Mouse (Mus musculus): ENCODE data around the gene Slc43a1. TPM values are rescaled to one million over a fixed set of nuclear protein-coding genes. Genes with fewer than 3 reads are reported as not detected.
"Not testable (repeated sequence)": the region's sequence is repeated elsewhere in the genome, so short reads cannot be mapped to it uniquely, and the experiment has no call there.

Slc43a1 gene
- total RNA-seq (2021), result 1 to 10 TPM in 1 of 2 experiments, under 1 TPM in 1; 0.46 to 1.3 TPM

DNA sequence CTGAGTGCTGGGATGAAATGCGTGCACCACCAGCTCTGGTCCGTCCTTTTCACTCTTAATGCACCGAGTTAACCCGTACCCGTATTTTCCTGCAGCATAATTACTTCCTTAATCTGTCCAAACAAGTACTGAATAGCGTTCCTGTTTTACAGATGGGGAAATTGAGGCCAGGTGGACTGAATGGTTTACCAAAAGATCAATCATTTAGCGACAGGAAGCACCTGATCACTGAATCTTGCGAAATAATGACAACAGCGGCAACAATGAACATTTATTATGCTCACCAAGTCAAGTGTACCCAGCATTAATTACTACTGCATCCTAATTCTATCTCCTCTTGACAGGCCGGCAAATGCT is at the start of gene Slc43a1:
Slc43a1 (plus strand) TSS at position 258 of the 357 bp plus-strand sequence.
- intact Hi-C loops (cut with DNase I), result loop anchor here (10.0 kb wide), 1 partner anchor 196 kb away; the partner anchor contains the start of genes P2rx3 and Ssrp1
- DNase-seq, result no peak

- DNase-seq, result no peak
- intact Hi-C loops (cut with DNase I), result no loop called here
These were observed 48.2 kb upstream of the Slc43a1 start for GRCm38 (mm10) chr2:84790418-84790817.

- intact Hi-C loops (cut with DNase I), result no loop called here
These were observed 46.1 kb upstream of the Slc43a1 start for GRCm38 (mm10) chr2:84792516-84792915.

DNA sequence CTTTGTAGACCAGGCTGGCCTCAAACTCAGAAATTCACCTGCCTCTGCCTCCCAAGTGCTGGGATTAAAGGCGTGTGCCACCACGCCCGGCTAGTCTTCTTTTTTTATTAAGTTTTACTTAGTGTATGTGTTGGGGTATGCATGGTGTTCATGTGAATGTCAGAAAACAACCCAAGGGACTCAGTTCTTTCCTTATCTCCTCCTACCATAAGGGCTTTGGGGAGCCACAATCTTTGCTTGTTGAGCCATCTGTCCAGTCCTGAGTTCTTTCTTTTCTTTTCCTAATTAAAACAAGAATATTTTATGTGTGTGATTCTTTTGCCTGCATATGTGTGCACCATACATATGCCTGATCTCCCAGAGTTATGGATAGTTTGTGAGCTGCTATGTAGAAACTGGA is 45.5 kb upstream of the Slc43a1 start:
- intact Hi-C loops (cut with DNase I), result no loop called here
- no peak for DNase-seq

More at GRCm38 (mm10) chr2:84792516-84792915, 46.1 kb upstream of the Slc43a1 start:
- no peak for DNase-seq

GRCm38 (mm10) chr2:84793871-84794270 is 44.8 kb upstream of the Slc43a1 start:
- no peak for DNase-seq
- intact Hi-C loops (cut with DNase I), result no loop called here

- intact Hi-C loops (cut with DNase I), result loop anchor here (5.0 kb wide), 2 partner anchors 56 to 71 kb away; partner anchors contain the start of genes Clp1 and Gm19426
- DNase-seq, result peak; percentile 83
These were observed 40.7 kb upstream of the Slc43a1 start for GRCm38 (mm10) chr2:84797833-84798492.

DNA sequence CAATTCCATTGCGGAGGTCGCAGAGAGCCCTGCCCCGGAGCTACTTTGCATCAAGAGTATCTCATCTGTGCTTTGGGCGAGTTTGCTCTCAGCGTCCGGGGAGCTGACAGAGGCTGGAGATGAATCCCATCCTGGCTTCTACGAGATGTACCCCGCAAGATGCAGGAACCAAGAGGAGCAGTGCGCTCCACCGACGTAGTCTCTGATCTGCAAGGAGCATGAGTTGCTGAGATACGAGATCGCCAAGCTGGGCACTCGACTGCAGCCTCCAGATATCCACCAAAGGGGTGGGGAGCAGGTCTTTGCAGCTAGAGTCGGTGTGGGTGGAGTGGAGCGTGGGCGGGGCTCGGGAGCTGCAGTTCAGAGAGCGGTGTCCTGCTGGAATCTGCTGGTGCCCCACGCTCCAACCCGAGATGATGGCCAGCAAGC is 40.1 kb upstream of the Slc43a1 start, which contains the start of gene Ube2l6:
Ube2l6 (plus strand) TSS at position 336 of the 429 bp plus-strand sequence.
- intact Hi-C loops (cut with DNase I), result loop anchor here (5.0 kb wide), 2 partner anchors 56 to 71 kb away; partner anchors contain the start of genes Clp1 and Gm19426
- DNase-seq, result peak; percentile 68

- peak; percentile 61 for DNase-seq
- intact Hi-C loops (cut with DNase I), result loop anchor here (5.0 kb wide), 2 partner anchors 57 to 72 kb away; partner anchors contain the start of genes Clp1 and Gm19426
These were observed 39.5 kb upstream of the Slc43a1 start for GRCm38 (mm10) chr2:84799041-84799561.

DNA sequence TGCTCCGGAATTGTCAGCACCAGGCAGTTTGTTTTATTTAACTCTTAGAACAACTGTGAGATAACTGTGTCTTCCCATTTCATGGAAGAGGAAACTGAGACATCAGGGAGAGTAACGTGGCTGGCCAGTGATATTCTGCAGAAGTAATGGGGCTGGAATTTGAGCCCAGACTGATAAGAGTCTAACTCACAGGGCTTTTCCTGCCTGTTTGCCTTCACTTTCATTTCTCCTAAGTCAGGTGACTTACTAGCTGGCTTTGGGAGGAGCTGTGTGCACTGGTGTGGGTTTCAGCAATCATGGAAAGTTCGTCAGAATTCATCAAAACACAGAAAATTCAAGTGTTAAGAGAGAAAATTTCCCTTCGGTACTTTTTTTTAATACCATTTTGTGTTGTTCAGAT is 38.3 kb upstream of the Slc43a1 start:
- no peak for DNase-seq
- intact Hi-C loops (cut with DNase I), result no loop called here

DNA sequence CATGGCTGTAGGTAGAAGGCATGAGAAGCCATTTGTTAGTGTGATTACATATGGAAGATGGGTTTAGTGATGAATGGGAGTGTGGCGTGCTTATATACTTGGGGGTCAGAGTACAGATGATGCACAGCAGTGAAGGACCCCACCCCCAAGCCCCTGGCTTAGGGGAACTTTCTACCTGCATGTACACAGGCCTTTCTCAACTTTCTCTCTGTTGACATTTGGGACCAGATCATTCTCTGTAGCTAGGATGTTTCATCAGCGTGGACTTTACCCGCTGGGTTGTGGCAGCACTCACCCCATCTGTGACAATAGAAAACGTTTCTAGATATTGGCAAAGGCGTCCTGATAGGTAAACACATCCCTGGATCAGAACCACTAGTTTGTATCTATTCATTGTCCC is 37.4 kb upstream of the Slc43a1 start:
- DNase-seq; intact Hi-C loops (cut with DNase I): not testable (repeated sequence)

GRCm38 (mm10) chr2:84803963-84804362 is 34.7 kb upstream of the Slc43a1 start:
- intact Hi-C loops (cut with DNase I), result no loop called here
- no peak for DNase-seq

DNA sequence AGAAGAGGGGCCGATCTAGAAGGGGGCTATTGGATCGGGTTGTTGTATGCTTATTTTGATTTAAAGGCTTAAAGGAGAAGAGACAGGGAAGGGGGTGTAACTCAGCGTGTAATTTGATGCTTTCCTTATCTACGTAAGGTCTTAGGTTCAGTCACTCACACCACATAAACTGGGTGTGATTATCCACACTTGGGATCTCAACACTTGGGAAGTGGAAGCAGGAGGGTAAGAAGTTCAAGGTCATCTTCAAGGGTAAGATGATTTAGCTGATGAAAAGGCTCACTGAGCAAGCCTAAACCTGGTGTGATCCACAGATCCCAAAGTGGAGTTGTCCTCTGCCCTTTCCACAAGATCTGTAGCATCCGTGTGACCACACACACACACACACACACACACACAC is 32.1 kb upstream of the Slc43a1 start:
- intact Hi-C loops (cut with DNase I), result no loop called here
- DNase-seq, result no peak

DNA sequence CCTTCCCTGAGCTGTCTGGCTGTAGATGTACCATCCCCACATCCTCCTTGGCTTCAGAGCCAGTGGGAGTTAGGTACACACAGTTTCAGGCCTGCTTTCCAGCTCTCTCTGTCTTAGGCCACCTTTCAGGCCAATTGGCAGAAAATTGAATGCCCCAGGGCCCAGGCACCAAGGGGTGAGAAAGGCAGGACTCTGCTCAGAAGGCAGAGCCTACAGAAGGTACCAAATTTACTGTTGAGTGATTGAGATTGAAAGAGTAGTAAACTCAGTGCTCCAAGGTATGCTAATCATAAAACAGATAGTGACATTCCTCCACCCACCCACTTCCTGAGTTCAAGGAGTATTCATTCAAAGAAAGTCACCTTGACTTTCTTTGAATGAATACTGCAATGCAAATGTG is 29.3 kb upstream of the Slc43a1 start:
- DNase-seq, result no peak
- intact Hi-C loops (cut with DNase I), result no loop called here

DNA sequence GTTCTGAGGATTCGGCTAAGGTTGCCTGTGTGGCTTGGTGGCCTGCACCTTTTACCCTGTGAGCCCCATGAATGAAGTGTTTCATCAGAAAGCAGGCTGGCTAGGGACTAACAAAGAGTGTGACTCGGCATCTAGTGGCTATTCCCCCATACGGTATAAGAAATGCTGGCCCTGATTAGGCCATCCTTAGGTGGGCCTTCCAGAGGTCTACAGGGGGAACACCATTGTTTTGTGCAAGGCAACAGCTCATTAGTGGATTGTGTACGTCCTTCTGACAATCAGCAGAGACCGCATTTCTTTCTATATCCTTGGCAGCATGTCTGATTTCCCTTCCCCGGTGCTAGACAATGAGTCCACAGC is 28.1 kb upstream of the Slc43a1 start:
- intact Hi-C loops (cut with DNase I), result no loop called here
- DNase-seq, result no peak

DNA sequence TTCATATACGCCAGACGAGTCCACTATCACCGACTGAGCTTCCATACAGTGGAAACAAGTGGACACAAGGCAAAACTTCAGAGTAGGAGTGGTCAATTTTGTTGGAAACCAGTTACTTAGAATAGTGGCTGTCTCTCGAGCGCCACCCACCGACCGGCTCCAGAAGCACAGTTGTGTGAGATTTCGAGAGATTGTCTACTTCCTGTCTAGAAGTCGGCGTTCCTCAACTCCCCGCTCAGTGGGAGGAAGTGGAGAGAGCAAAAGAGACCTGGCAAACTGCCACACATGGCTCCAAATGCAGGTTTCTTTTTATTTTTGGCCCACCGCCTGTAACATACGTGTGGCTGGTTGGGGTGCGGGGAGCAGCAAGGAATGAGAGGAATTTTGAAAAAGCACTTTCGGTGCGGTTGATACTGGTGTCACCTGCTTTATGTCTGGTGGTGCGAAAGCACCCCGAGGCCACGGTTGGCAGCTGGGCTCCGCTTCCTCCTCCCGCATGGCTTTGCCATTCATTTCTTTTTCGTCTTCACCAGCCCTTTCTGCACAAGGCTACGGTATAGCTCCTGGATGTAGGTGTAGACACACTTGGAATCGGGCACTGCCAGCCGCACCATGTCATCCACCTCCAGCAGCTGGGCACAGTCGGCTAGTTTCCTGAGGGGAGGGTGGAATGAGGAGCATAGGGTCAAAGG is 27.6 kb upstream of the Slc43a1 start:
- DNase-seq, result peak; percentile 84
- intact Hi-C loops (cut with DNase I), result no loop called here

DNA sequence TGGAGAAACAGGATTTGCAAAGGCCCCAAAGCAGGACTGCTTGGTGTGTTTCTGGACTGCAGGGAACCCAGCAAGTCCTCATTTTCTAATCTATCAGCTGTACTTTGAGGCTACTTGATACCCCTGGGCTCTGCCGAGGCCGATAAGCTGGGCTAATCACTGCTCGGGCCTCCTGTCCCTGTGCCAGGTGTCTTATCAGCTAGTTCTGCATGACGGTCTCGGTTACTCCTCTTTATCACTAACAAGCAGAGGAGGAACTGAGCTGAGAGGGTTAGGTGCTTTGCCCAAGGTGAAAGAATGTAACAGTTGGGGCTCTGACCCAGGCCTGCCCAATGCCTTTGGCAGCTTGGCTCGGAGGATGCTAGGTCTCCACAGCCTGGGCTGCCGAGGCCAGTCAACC is 26.8 kb upstream of the Slc43a1 start:
- DNase-seq, result no peak
- intact Hi-C loops (cut with DNase I), result no loop called here

GRCm38 (mm10) chr2:84812676-84813075 is 26.0 kb upstream of the Slc43a1 start:
- DNase-seq, result no peak
- intact Hi-C loops (cut with DNase I), result no loop called here

DNA sequence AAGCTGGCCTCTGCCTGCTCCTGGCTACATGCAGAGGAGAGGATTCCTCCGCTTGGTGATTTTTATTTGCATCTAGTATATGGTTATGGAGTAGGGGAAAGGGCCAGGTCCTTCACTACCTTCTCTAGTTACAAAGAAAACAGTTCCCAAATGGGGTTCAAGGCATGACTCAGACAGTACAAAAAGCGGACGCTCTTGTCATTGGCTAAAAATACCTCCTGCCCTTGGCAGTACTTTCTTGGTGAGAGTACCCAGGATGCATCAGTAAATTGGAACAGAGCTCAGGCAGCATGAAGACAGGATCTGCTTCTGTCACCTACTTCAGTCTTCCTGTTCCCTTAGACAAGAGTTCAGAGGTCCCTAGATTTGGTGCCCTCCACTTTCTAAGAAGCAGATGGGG is 18.8 kb upstream of the Slc43a1 start:
- DNase-seq, result no peak
- intact Hi-C loops (cut with DNase I), result no loop called here

GRCm38 (mm10) chr2:84822552-84822951 is 16.1 kb upstream of the Slc43a1 start, which contains the start of gene Smtnl1:
Gene Smtnl1, minus strand, starts transcription at chr2:84822652.
- intact Hi-C loops (cut with DNase I), result no loop called here
- no peak for DNase-seq

DNA sequence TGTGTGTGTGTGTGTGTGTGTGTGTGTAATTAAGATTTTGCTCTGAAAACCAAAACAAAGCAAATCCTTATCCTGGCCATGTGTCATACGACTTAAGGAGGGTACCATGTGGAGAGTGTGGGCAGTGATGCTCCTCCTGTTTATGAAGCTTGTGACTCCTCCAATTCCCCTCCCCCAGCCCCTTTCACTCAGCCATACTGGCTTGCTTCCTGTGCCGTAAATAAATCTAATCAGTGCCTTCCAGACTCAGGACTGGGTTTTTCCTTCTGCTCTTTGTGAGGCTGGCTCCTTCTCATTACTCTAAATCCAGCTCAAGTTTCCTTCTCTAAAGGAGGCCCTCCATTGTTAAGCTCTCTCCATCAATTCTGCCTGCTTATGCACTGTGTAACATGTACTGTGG is 15.4 kb upstream of the Slc43a1 start:
- intact Hi-C loops (cut with DNase I), result no loop called here
- no peak for DNase-seq

DNA sequence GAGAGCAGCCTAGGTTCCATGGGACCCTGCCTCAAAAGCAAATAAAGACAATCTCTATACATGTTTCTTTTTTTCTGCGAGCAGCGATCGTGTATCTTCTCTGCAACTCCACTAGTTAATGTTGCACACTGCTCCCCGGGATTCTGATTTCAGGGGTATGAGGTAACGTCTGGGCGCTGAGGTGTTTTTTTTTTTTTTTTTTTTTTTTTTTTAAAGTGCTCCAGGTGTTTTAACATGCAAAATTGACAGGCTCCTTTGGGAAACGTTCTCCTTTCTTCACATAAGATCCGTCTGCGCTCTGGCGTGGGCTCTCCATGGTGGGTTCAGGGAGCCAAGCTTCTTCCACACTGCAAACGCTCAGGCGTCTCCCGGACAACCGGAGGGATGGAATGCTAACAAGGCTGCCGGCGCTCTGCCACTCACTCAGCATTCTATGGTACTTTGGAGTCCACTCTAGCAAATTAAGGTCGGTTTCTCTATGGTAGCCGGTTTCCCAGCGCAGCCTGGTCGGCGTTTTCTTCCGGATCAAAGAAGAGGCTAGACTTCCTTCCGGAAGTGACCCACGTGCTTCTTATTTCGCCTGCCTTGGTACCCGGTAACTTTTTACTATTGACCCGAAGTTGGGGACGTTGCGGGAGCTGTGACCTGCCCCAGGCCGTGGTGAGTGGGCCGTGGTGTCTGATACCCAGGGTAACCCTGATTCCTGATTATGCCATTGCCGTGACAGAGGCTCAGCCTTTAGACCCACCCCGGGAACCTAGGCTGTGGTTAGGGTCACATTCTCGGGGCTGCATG is 12.0 kb upstream of the Slc43a1 start, which contains the start of gene Timm10:
Timm10 (plus strand) TSS at position 510 of the 795 bp plus-strand sequence.
- intact Hi-C loops (cut with DNase I), result no loop called here
- DNase-seq, result peak; percentile 86

Data from left cerebral cortex, postnatal 4 days (tissue).